Mouse (Mus musculus): ENCODE data around the gene Polr2b.

Gene Polr2b

GRCm38 (mm10) chr5:77299486-77299885 lies 10.5 kb upstream of the Polr2b start:
- no peak for DNase-seq (ENCODE audit: low spot score)

DNA sequence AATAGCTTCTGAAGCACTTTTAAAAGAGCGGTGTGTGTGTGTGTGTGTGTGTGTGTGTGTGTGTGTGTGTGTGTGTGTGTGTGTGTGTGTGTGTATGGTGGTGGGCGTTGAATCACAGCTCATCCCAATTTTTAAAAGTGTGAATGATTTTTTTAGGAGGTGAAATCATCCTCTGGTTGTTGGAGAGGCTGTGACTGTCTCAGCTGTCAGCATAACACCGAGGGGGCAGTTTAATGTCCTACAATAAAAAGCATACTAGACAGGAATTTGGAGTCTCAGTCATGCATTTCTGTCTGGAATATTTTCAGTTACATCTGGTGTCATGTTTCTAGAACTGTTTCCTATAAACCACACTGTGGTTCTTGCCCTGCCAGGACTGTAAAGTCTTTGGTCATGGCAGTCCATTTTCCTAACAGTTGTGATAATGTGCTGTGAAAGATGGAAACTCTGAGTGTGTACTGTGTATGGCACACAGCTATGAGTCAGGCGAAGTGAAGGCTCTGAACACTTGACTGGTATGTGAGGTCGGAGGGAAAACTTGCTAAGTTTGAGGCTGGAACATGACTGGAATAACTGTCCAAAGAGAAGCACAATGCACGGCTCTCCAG lies 8.5 kb upstream of the Polr2b start:
- no peak for DNase-seq (ENCODE audit: low spot score)

DNA sequence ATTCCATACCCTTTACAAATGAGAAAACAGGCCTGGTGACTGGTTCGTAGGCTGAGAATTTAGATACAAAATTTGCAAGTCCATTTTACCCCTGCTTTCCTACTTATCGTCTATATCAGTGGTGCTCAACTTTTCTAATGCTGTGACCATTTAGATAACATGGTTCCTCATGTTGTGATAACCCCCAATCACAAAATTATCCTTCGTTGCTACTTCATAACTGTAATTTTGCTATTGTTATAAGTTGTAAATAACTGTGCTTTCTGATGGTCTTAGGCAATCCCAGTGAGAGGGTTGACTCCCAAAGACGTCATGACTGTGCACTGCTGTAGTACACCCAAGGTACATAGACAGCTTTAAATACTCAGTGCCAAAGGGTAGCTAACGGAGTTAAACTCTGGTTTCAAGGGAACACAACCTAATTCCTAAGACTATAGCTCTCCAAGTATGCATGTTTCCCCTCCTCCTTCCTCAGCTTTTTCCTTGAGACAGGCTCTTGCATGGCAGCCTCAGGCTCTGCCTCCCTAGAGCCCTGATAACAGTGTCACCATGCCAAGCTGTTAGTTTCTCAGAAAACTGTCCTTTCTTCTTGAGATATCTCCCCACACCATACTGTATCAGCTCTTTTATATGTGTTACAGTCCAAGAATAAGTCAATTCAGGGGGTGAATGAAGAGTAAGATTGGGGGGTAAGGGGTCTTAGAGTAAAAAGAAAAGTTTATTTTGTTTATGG lies 2.0 kb upstream of the Polr2b start:
- no peak for DNase-seq (ENCODE audit: low spot score)

- DNase-seq (ENCODE audit: low spot score), result no peak
These were observed 668 bp upstream of the Polr2b start for GRCm38 (mm10) chr5:77309051-77309906.

DNA sequence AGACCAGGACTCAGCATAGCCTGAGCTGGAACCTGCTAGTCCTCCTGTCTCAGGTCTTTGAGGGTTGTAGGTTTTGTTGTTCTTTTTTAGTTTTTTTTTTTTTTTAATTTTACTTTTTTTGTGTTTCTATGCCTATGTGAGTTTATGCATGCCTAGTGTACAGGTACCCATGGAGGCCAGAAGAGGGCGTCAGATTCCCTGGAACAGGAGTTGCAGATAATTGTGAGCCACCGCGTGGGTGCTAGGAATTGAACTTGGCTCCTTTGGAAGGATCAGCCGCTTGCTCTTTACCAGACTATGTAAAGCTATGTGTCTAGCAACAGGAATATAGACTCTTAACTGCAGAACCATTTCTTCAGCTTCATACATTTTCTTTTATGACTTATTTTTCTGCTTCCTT lies 4.3 kb downstream of the Polr2b start:
- DNase-seq (ENCODE audit: low spot score), result no peak

GRCm38 (mm10) chr5:77314986-77315385 lies 5.0 kb downstream of the Polr2b start:
- no peak for DNase-seq (ENCODE audit: low spot score)

DNA sequence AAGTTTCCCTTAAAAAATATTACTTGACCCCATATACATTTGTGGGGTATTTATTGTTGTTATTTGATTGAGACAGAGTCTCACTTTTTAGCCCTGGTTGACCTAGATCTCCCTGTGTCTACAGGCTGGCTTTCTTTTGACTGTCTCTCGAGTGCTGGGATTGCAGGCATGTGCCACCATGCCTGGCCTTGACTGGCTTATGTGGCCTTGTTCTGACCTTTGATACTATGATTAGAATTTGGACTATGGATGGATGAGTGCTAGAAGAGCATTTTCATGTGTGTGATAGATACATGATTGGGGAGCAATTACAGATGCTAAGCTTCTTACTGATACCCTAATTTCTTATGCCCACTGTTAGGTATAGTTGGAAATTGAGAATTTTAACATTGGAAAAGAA lies 15.0 kb downstream of the Polr2b start:
- DNase-seq (ENCODE audit: low spot score), result no peak

DNA sequence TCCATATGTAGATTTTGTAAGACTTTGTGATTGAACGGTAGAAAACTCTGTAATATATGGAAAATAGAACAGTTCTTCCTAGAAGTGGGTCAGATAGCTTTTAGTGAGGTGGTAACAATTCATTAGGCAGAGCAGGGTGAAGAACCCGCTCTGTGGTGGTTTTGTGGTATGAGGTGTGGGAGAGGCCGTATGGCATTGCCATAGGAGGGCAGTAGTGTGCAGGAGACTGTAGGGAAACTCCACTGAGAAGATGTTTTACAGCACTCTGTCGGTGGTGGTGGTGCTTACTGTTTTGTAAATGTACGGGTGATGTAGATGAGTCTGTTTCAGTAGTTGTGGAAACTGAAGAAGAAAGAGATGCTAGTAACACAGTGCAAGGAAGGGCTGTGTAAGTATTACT lies 20.2 kb downstream of the Polr2b start:
- DNase-seq (ENCODE audit: low spot score), result no peak

DNA sequence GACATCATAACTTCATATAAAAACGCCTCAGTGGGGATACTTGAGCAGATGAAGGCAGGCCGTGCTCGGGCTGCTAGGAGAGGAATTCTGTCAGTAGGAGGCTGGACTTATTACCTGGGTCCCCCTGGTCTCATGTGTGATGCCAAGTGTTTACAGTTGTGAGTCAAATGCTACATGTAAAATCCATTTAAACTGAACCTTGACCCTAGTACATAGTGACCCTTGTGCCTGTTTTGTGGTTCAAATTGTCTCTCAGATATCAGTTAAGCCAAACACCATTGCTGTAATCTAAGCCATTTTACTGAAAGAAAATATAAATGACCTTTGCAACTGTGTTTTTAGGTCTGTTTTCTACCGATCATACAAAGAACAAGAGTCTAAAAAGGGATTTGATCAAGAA lies 30.1 kb downstream of the Polr2b start:
- no peak for DNase-seq (ENCODE audit: low spot score)

GRCm38 (mm10) chr5:77348901-77349300 lies 39.0 kb downstream of the Polr2b start:
- no peak for DNase-seq (ENCODE audit: low spot score)

DNA sequence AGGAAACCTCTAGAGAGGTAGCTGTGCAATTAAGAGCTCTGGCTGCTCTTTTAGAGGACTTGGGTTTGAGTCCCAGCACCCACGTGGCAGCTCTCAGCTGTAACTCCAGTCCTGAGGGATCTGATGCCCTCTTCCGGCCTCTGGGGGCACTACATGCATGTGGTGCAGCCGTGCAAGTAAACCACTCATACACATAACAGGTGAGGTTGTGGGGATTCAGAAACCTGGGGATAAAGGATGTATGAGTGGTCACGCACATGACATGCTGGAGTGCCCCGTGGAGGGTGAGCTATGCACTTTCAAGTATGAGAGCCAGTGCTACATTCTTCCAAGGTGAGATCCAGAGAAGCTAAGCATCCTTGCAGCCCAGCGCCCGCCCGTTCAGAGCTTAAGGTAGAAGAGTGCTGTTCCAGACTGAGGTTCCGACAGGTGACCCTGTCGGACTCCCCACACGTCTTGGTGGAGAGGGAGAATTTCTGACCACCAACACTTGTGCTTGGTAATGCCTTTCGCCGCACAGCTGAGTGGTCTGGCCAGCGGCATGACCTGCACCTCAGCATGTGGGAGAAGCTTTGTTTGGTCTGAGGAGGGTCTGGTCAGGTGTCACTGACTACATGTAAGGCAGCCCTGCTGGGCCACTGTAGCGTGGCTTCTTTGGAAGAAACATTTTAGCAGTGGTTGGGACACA lies 40.2 kb downstream of the Polr2b start:
- DNase-seq (ENCODE audit: low spot score), result no peak

- DNase-seq (ENCODE audit: low spot score), result no peak
These were observed 41.7 kb downstream of the Polr2b start for GRCm38 (mm10) chr5:77351691-77352090.

DNA sequence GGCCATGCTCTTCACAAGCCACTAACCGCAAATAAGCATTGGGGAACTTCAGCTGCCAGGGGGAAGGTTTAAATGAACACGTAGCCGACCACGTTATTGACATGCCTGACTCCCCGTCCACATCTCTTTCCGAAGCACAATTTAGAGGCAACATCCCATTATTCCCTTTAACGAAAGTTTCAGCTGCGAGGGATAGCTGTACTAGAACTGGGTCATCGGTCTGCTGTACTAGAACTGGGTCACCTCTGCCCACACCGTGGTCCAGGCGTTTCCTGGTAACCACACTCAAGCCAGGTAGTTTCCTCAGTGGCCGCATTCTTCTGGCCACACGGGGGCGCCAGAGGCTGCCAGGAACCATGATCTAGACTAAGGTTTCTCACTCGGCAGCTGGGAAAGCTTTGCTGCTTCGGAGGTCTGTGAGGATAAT lies 44.4 kb downstream of the Polr2b start:
- peak; percentile 75 for DNase-seq (ENCODE audit: low spot score)

DNA sequence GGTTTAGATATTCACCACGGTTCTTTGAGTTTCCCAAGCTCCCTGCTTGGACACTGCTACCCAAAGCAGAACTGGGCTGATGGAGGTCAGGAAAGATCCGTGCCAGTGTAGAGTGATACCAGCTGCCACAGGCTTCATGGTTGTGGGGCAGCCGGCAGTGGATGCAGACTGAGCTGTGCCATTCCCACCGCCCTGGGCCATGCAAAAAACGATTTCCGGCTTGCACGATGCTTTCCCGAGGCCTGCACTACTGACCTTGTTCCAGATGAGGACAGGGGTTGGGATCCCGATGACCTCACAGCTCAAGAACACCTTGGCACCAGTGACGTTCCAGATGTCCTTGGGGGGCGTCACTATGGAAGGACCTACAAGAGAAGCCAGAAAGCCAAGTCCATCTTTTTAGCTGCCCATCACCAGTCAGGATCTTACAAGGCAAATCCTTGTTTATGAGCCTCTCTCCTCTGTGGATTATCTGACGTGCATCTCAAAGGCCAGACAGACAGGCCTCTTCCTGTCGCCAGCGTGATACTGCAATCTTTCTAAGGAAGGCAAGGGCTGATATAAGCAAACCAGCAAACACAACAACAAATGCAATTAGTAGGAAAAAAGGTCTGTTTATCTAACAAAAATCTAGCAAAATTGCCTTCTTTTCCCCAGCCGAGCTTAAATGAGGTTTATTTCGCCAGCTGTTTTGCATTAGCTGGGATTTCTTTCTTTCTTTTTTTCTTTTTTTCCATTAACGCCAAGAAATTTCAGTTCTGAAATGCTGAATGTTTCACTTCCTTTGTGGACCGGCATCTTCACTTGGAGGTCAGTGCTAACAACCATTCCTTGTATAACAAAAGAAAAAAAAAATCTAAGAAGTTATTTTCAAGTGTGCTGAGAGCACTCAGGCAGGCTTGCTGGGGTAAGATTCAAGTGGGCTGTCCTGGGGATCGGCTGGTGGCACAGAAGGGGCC lies 45.6 kb downstream of the Polr2b start:
- no peak for DNase-seq (ENCODE audit: low spot score)

DNA sequence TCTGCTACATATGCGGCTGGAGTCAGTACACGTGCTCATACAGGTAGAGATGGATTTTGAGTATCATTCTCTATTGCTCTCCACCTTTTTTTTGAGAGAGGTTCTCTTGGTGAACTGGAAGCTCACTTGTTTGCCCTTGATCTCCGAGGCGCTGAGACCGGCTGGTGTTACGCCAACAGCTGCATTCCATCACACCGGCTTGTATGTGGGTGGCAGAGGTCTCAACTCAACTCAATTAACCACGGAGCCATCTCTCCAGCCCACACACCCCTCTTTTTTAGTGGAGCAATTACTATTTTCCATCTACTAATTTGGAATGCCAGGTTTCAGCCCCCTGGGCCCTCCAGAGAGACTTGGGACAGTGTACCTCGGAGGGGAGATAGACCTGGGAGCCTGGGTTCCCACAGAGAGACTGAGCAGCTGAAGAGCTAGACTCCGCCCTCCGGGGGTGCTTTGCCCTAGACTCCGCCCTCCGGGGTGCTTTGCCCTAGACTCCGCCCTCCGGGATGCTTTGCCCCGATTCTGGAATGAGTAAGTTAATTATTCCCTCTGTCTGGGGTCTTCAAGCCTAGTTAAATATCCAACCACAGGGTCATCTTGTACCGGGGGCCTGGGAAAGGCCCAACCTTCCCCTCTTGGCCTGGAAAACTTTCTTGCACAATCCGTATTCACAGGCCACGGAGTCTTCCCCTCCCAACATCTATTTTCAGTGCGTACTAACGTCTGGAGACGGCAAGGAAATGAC lies 47.6 kb downstream of the Polr2b start:
- DNase-seq (ENCODE audit: low spot score), result no peak

GRCm38 (mm10) chr5:77358347-77358746 lies 48.4 kb downstream of the Polr2b start:
- no peak for DNase-seq (ENCODE audit: low spot score)

GRCm38 (mm10) chr5:77359971-77360370 lies 50.0 kb downstream of the Polr2b start:
- no peak for DNase-seq (ENCODE audit: low spot score)

GRCm38 (mm10) chr5:77361006-77361405 lies 51.1 kb downstream of the Polr2b start:
- no peak for DNase-seq (ENCODE audit: low spot score)

- DNase-seq (ENCODE audit: low spot score), result no peak
These were observed 52.2 kb downstream of the Polr2b start for GRCm38 (mm10) chr5:77362120-77362519.

- no peak for DNase-seq (ENCODE audit: low spot score)
These were observed 53.7 kb downstream of the Polr2b start for GRCm38 (mm10) chr5:77363650-77364049.
